Mouse (Mus musculus): ENCODE results near the gene Rps4x.

Rps4x gene
- long read RNA-seq, experiment 1, transcript Rps4x-203 (3 exons, 558 nt) = minor isoform, 5 of 896 reads
- long read RNA-seq, experiment 1, transcript Rps4x-201 (7 exons, 975 nt) = major isoform, 792 of 896 reads
- long read RNA-seq, experiment 1, partial matches to known transcripts = 86 of 896 reads
- long read RNA-seq, experiment 1, other reads (novel, unspliced or antisense) = 12 of 896 reads
- long read RNA-seq, experiment 2, transcript Rps4x-201 (7 exons, 975 nt) = major isoform, 862 of 982 reads
- long read RNA-seq, experiment 2, partial matches to known transcripts = 102 of 982 reads
- long read RNA-seq, experiment 2, other reads (novel, unspliced or antisense) = 14 of 982 reads

DNA sequence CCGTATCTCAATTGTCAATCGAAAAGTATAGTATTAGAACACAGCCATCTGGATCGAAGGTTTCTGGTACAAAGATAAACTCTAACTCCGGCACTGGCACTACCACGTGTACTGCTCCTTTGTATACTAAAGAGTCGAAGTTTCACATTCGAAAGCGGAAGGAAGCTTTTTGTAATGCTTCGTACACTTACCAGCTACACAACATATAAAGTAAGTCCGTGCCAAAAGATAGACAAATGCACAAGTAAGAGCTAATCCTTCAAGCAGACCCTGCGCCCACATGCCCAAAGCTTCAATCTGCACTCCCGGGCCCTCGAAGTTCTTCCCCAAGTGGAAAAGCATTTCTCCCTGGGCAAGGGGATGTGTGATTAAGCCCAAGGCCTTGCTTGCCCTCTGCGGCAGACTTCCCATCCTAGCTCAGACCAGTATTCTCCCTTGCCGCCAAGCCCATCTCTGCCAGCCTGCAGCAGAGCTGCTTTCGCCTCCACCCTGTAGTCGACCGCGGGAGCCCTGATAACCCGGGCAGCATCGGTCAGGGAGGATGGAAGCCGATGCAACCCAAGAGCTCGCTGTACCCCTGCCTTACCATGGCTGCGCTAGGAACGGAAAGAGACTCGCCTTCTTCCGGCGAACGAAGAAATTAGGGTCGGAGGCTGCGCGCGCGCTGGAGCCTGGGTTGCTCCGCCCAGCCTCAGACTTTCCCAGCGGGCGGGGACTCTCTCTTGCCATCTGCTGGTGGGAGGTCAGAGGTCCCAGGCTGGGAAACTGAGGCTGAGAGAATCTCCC is at the start of gene Rps4x:
Rps4x (minus strand) TSS at position 683 of the 786 bp plus-strand sequence.
- intact Hi-C loops (cut with DNase I) = no loop called here

DNA sequence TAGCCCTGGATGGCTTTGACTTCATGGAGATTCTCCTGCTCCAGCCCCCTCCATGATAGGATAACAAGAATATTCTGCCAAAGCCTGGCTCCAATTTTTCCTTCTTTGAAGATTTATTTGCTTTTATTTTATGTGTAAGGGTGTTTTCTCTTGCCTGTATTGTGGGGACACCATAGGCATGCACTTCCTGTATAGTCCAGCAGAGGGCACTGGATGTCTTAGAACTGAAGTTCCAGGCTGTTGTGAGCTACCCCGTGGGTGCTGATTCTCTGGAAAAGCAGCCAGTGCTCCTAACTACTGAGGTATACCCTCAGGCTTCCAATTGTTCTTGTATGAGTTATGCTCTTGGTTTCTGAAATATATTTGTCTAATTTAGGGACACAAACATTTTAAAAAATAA is 29.9 kb upstream of the Rps4x start:
- intact Hi-C loops (cut with DNase I) = loop anchor here (5.0 kb wide), 1 partner anchor 258 kb away; no protein-coding TSS in a partner anchor

DNA sequence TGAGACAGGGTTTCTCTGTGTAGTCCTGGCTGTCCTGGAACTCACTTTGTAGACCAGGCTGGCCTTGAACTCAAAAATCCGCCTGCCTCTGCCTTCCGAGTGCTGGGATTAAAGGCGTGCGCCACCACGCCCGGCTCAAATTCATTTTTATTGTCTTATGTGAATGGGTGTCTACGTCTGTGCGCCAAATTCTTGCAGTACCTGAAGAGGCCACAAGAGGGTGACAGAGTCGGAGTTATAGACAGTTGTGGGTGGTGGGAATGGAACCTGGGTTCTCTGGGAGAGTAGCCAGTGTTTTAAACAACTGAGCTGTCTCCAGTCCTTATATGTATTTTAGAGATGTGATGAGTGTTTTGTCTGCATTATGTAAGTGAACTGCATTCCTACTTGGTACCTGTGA is 26.2 kb upstream of the Rps4x start:
- intact Hi-C loops (cut with DNase I) = loop anchor here (5.0 kb wide), 1 partner anchor 262 kb away; no protein-coding TSS in a partner anchor

DNA sequence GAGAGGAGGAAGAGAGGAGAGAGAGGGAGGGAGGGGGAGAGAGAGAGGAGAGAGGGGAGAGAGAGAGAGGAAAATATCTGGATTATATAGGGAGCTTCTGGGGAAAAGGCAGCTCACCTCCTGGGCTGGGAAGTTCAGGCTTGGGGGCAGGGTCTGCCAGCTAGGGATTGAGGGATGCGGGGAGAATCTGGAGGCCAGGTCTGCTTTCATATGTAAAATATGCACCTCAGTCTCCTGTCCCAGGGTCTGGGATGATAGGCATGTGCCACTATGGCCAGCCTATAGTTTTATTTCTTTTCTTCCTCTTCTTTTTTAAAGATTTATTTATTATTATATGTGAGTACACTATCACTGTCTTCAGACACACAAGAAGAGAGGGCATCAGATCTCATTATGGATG is 1.6 kb upstream of the Rps4x start:
- intact Hi-C loops (cut with DNase I) = no loop called here

DNA sequence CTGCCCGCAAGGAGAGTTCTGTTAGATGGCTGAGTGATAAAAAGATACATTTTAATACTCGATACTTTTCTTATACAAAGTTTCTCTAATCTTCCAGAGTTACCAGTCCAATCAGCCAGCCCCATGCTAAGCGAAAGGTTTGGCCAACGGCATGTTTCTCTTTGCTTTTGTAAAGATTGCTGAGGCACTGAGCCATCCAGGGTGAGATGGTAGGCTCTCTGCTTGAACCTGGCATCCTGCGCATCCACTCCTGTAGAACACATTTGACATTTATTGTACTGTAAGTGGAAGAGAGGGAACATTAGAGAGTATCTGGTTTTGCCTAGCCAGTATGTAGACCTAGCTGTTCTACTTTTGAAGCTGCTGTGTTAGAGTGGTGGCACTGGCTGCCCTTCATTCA is 387 bp upstream of the Rps4x start:
- intact Hi-C loops (cut with DNase I) = no loop called here

DNA sequence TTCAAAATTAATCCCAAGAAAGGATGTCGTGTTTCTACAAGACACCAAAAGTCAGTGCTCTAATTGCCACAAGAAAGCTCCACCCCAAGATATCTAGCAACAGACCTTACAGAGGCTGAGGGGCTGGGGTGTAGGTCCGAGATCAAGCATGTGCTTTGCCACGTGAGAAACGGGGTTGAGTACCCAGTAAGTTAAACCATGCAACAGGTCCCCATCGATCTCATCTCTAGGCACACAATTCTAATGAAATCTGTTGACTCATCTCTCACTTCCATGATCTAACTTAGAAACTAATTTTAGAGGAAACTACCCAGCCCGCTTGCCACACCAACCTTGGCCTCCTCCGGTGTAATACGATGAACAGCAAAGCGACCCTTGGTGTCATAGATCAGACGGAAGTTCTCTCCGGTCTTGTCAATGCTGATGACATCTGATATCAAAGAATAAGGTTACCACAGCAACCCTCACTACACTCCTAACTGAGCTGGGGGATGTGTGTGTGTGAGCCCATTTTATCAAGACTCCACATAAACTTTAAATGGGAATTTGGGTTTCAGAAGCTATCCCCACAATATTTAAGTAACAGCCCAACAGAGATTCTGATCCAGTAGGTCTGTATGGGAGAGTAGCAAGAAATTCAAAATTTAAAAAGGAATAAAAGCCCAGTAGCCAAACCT is 2.0 kb downstream of the Rps4x start:
- intact Hi-C loops (cut with DNase I) = no loop called here

DNA sequence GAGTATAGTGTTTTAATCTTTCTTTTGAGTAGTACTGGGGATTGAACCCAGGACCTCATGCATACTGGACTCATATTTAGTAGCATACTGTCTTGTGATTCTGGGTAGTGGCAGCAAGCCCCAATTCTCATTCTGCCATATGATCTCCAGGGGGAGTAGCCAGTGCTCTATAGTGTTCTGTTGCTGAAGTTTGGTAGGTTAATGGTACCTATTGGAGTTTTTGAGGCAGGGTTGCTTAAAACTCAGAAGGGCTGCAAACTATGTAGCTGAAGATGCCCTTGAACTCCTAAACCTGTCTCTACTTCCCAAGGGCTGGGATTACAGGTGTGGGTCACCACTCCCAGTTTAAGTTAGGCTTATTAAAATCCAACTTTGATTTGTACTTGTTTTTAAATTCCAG is 6.6 kb downstream of the Rps4x start:
- intact Hi-C loops (cut with DNase I) = no loop called here

DNA sequence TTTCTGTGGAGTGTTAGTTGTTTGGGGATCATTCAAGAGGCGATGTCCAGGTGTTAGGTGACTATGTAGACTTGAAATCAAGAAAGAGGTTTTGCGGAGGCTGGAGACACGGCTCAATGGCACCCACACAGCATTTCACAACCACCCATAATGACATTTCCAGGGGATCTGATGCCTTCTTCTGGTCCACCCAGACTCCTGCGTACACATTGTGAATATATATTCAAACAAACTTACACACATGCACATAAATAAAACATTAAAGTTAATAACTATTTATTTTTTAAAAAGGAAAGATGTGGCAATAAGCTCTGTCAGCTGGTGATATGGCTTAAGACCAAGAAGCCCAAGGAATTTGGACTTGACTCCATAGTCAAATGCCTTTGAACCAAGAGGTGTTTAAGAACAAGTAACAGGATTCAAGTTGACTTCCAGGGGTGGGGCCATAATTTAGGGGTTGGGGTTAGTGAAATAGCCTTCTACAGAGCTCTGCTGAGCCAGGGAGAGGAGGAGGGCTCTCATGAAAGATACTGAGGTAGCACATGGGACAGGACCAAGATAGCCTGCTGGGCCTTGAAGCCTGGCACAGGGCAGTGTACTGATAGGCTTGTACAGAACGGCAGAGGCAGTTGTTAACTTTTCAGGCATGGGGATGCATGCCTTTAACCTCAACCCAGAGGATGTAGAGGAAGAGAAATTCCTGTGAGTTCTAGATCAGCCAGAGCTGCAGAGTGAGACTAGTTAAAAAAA is 13.5 kb downstream of the Rps4x start:
- intact Hi-C loops (cut with DNase I) = no loop called here

DNA sequence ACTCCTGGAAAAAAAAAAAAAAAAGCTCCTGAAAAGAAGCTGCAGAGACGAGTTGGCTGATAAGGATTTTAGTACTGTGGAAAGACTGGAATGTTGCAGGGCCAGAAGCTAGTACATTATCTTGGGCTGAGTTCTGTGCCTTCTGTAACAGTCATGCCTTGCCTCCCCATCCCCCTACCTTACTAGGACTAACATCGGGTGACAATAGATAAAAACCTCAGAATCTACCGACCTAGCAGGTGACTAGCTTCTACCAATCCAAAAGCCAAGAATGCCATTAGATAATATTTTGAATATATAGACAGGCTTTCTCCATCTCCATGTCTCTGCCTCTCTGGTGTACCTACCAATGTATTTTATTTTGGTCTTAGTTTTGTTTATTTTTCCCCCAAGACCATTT is 18.3 kb downstream of the Rps4x start:
- intact Hi-C loops (cut with DNase I) = no loop called here

DNA sequence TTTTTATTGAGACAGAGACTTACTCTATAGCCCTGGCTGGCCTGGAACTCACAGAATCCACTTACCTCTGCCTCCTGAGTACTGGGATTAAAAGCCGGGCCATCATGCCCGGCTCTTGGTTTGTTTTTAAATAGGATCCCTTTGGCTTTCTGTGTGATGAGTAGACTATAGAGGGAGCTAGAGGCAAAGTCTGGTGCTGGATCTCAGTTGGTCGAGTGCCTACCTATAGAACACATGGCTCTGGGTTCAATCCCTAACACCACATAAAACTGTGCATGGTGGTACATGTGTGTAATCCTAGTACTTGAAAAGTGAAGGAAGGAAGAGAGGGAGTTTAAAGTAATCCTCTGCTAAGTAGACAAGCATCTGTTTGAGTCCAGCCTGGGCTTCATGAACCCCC is 19.1 kb downstream of the Rps4x start:
- intact Hi-C loops (cut with DNase I) = no loop called here

DNA sequence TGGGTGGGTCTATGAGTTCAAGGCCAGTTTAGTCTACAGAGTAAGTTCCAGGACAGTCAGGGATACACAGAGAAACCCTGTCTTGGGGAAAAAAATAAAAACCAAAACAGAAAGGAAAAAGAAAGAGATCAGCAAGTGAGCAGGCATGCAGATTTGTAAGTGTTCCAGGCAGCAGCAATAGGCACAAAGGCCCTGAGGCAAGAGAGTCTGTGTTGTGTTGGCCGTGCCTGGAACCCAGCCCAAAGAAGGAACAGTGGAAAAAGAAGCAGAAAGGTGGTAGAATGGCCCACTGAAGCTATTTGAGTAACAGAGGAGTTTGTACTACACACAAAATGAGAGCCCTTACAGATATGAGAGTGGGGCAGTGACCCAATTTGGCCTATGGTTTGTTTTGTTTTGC is 19.5 kb downstream of the Rps4x start:
- intact Hi-C loops (cut with DNase I) = no loop called here

DNA sequence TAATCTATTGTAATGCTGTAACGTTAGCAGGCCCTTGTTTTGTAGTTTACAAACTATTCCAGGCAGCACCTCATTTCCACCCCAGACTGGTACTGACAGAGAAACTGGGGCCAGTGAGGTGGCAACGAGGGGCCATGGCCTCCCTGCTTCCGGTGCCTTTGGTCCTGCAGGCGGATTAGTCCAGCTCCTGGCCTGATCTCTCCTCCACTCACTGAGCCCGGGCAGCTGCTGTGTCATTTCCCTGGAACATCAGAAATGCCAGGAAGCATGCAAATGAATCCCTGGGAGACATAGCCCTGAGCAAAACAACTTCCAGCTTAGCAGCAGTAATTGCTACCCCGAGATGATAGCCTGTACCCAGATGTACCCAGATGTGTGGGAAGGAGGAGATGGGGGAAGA is 22.2 kb downstream of the Rps4x start:
- intact Hi-C loops (cut with DNase I) = no loop called here

DNA sequence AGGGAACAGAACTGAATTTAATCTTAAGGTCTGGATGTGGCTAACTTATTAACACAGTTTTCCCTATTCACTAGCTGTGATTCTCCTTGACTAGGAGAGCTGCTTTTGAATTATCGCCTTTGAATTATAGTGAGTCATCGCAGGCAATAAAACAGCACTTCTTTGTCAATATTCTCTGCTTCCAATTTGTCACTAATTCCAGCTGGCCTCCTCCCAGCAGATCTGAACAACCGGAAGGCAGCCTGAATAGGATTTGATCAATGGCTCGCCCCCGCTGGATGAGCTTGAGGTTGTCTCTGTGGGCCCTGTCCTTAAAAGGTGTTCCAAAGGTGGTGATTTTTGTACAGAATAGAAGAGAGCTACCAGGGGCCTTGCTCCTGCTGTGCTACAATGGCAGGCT is 22.7 kb downstream of the Rps4x start:
- intact Hi-C loops (cut with DNase I) = no loop called here

DNA sequence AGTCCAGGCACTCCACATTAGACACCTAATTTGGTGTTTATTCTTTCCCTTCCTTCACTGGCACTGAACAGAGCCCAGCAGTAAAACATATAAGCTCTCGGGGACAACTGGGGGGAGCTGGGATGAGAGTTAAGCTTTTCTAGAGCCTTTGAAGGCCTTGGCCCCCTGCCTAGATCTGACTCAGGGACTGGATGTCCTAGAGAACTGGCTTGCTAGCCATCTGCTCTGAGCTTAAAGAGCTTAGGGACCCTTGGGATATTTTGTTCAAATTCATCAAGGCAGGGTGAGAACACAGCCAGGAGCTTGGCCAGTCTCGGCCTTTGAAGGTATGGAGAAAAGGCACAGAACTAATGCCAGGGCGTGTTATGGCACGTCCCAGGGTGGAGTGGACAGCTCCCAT is 25.7 kb downstream of the Rps4x start:
- intact Hi-C loops (cut with DNase I) = no loop called here

DNA sequence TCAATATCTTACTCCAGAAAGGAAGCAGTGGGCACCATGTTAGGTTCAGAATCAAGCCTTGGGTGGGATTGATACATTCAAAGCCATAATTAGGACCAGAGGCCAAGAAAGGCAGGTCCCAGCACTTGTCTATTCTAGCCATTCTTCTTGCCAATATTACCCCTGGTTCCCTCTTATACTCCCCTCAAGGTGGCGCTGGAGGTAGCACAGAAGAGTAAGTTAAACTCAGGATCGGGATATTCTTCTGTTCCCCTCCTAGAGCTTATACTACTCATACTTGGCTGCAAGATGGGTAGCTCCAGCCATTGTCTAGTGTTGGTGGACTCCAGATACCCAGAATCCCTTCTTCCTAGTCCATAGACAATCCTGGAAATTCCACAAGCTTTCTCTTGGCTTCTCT is 26.1 kb downstream of the Rps4x start:
- intact Hi-C loops (cut with DNase I) = no loop called here

DNA sequence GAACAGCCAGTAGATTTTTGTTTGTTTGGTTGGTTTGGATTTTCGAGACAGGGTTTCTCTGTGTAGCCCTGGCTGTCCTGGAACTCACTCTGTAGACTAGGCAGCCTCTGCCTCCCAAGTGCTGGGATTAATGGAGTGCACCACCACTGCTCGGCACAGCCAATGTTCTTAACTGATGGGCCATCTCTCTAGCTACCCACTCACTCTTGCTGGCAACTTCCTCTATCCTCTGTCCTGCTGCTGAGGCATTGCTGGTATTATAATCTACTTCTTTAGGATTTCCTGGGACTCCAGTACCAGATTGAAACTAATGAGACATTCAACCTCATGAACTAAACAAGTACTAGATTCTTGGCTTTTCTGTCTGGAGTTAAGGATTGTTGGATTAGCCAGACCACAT is 28.7 kb downstream of the Rps4x start:
- intact Hi-C loops (cut with DNase I) = no loop called here

DNA sequence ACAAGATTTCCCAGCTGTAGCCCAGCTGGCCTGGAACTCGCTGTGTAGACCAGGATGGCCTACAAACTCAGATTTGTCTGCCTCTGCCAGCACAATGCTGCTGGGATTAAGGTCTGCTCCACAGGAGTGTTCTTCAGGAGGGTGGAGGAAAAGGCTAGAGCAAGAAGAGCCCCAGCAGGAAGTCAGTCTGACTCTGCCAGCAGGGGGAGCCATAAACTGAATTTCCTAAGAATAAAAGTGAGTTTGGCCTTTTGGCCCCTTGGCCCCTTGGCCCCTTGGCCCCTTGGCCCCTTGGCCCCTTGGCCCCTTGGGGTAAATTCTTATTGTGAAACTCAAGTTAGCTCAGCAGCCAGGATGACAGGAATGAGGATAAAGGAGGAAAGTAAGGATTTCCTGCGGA is 29.4 kb downstream of the Rps4x start:
- intact Hi-C loops (cut with DNase I) = loop anchor here (5.0 kb wide), 1 partner anchor 318 kb away; no protein-coding TSS in a partner anchor

DNA sequence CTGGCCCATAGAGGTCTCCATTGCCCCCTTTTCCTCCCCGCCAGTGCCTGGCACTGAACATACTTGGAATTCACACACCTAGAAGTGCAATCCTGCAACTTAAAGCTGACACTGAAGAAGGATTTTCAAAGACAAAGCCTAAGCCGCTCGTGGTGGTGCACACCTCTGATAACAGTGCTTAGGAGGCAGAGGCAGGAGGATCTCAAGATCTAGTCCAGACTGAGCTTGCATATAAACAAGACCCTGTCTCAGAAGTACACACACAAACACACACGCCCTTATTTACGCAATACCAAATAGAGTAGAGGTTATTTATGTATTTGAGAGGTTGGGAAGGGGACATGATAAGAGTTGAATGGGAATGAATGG is 31.8 kb downstream of the Rps4x start:
- intact Hi-C loops (cut with DNase I) = loop anchor here (5.0 kb wide), 1 partner anchor 320 kb away; no protein-coding TSS in a partner anchor

DNA sequence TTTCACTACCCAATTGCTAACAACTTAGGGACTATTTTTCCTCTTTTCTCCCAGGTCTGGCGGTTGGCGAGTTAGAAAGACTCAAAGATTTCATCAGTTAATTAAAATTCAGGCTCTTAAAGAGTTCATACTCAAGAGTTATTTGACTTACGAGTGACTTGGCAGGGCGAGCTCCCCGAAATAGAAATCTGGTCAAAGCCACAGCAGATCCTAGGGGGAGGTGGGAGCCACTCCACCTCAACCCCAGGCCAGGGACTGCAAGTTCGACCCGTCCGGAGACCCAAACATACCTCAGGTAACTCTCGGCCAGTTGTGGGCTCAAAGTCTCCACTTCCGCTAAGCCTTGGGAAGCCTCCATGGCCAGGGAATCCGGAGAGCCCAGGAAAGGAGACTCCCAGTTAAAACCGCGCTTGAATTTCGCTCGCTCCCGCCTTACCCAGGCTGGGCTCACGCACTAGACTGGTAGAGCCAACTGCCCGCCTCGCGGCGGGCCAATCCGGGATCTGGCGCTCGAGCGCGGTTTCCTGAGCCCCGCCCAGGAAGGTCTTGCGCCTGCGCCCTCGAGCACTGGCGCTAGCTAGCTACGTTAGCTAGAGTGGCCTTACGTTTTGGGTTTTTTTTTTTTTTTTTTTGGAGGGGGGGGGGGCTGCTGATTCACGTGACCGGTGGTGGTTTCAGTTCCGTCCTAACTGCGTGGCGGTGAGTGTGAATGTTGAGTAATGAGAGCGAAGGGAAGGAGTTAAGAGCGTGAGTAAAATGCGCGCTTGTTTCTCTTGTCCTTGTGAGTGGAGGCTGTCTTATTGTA is 32.4 kb downstream of the Rps4x start, which contains the start of gene Ercc6l:
Ercc6l (minus strand) TSS at position 474 of the 805 bp plus-strand sequence.
- intact Hi-C loops (cut with DNase I) = loop anchor here (5.0 kb wide), 1 partner anchor 320 kb away; no protein-coding TSS in a partner anchor

DNA sequence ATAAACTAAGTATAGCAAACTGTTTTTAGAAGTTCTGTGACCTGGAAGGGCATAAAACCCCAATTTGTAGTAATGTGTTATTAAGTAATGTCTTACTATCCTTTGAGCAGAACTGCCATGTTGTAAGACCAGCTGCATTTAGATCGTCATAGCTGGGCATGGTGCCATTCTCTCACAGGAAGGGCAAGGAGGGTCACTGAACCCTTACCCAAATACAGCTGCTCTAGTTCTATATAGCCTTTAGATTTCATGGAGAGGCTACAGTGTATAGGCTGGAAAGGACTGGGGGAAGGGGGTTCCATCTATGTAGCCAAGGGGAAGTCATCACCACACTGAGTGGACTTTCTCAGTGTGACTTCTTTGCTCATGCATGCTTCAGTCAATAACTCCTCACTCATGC is 48.0 kb downstream of the Rps4x start:
- intact Hi-C loops (cut with DNase I) = no loop called here
